Mouse (Mus musculus) gastrocnemius, postnatal 10 days (tissue): ENCODE data around the gene Map3k13. TPM values are rescaled to one million over a fixed set of nuclear protein-coding genes. Genes with fewer than 3 reads are reported as not detected.

Experiments
- DNase-seq: peaks from one replicate; pipeline ENCODE4 v3.0.0; 2021; ENCODE audit warnings: mixed read lengths
- total RNA-seq, 2 experiments: library from RNA; stranded (reverse); gene quantifications; 2 replicates each; pipeline ENCODE4 v1.2.3; 2021

Gene Map3k13
- total RNA-seq, 2 experiments from 2014 or later = 0.38 to 0.52 TPM

DNA sequence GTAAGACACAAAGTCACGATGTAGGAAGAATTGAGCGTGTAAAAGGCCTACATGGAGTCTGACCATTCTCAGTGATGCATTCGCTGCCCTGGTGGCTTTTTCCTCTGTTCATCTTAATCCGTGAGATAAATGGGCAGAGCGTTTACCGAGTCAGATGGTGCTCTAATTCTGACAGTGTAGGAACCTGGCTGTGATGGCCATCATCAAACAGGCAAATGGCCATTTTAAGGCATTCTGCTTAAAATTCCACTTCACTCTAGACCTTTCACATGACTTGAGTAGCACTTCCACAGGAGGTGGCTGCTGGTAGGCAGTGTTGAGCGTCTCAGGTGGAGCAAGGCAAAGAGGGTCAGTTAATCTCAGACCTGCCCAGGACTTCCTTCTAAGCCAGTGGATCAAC is 58.2 kb downstream of the Map3k13 start:
- DNase-seq = no peak

DNA sequence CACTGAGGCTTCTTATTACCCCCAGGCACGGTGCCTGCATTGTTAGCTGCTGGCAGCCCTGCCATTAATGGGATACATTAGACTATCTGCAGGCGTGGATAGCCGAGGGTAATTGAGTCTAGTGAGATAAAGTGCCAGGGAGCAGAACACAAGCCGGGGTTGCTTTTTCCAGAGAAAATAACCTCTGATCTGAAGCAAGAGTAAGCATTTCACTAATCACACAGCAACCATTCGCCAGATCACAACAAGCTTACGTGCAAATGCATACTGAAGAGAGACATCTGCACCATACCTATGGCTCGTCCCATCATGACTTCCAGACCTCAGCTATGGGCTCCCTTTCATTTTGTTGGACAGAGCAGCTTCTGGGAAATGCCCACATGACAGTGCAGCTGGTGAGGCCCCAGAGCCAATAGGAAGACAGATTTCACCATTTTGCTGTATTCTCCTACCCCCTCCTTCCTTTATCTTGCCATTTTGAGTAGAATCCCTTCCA is 59.3 kb downstream of the Map3k13 start:
- no peak for DNase-seq

DNA sequence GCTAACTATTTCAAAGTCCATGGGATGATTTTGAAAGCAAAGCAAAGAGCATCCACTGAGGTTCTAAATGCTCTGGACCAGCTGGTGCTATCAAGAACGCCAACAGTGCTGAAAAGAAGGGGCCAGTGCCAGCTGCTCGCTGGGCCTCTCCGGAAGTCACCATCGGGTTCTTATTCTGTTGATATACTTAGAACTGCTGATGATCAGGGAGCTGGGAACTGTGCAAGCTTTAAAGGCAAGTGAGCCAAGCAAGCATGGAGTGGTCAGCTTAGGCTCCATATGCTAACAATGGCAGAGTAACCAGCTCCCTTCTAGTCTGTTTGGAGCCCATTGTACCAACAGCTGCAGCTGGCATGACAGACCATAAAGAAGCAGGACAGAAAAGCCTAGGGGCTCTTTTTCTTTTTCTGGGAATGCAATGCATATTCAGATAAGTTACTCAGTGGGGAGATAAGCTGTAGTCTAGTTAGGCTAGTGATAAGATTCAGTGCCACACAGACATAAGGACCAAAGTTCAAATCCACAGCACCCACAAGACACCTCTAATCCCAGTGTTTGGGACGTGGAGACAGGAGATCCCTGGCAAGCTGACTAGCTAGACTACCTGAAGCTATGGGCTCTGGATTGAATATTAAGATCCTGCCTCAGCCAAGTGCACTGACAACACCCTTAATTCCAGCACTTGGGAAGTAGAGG is 60.6 kb downstream of the Map3k13 start:
- no peak for DNase-seq

DNA sequence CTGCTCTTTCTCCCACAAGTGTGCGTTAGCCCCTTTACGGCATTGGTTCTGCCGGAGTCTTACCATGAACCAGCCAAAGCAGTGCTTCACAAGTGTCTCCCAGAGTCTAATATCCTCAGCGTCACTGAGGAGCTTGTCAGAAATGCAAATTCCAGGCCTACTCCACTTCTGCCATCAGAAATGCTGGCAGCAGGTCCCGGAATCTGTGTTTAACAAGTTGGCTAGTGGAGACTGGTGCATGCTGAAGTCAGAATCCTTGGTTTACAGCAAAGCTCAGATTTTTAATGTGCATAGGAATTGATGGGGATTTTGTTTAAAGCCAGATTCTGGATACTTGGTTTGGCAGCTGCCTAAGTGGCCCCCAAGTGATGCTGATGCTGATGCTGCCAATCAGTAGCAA is 62.0 kb downstream of the Map3k13 start:
- no peak for DNase-seq

DNA sequence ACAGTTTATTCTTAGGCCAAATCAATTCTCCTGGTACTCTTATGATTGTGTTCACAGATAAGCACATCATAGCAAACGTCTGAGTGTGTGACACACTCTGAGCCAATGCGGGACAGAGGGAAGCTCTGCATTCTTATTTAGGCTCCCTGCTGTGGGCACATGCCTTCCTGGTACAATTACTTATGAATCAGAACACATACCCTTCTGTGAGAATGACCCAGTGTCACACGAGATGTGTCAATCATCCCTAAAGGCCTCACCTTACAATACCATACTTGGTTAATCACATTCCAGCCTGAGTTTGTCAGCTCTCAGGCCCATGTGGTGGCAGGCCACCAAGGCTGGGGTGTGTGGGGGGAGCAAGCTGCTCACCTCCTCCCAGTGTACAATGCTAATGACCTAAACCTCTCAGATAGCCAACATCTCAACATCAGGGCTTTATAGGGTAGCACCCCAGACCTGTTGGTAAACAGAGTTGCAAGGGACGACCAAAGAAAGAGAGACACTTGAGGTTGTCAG is 63.0 kb downstream of the Map3k13 start:
- no peak for DNase-seq

DNA sequence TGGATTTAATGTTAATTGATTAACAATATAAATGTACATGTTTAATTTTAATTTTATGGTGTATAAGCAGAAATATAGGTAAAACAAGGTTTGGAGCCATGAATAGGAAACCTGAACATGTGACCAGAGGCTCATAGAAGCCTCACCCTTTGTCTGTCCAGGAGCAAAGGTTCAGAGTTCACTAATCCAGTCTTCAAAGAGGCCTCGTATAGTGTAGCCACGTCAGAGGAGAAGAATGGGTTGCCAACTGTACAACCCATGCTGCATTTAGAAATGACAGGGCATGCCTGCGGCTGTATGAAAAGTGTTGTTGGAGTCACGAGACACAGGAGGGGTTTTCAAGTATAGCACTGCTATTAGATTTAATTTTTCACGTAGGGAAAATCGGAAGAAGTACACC is 64.0 kb downstream of the Map3k13 start:
- DNase-seq = no peak

DNA sequence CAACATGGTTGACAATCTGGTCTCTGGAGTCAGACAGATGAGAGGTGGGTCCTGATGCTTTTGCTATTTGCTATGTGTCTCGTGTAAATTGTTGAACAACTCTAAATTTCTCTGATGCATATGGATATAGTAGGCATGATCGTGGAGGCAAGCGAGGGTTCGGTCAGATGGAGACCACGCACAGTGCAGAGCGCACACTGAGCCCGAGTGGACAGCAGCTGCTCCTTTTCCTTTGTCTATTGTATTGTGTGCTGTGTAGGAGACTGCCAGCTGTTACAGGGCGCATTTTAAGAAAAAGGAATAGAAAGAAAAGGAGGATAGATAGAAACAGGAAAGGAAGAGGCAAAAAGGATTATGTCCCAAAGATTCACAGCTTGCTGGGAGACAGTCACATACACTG is 64.7 kb downstream of the Map3k13 start:
- DNase-seq = no peak

DNA sequence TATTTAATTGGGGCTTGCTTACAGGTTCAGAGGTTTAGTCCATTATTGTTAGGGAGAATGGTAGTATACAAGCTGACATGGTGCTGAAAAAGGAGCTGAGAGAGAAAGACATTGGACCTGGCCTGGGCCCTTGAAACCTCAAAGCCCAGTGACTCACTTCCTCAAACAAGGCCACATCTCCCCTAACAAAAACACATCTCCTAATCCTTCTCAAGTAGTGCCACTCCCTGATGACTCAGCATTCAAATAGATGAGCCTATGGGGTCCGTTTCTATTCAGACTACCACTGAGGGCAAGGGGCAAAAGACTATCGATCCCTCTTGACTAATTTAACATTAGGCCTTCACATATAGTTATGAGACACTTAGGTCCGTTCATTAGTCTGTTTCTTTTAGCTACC is 68.3 kb downstream of the Map3k13 start:
- DNase-seq = no peak

DNA sequence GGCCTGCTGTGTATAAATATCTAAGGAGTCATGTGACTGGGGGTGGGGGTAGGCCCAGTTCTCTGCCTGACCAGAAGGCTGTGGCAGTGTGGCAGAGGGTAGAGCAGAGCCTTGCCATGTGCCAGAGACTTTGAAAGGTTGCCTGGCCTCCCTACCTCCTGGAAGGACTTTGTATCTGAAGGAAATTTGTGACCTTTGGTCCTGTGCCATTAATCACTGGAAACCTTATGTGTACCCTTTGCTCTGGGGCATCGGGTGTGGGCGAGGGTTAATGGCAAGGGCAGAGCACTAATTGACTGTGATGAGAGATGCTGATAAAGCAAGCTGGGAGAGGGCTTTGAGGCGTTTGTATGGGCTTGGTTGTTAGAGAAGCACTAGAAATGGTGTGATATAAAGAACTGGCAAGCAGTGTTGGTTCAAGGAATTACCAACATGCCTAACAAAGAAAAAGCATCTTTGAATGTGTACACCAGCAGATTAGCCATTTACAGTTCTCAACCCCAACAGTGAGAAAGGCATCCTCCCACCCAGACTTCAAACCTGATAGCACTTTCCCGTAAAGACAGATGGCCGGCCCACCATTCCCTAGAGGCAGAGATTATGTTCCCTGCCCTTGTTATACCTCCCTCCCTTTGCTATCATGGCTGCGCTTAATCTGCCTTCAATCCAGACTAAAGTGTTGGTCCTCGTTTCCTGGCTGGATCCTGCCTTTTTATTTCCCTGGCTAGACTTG is 71.3 kb downstream of the Map3k13 start:
- DNase-seq = no peak

DNA sequence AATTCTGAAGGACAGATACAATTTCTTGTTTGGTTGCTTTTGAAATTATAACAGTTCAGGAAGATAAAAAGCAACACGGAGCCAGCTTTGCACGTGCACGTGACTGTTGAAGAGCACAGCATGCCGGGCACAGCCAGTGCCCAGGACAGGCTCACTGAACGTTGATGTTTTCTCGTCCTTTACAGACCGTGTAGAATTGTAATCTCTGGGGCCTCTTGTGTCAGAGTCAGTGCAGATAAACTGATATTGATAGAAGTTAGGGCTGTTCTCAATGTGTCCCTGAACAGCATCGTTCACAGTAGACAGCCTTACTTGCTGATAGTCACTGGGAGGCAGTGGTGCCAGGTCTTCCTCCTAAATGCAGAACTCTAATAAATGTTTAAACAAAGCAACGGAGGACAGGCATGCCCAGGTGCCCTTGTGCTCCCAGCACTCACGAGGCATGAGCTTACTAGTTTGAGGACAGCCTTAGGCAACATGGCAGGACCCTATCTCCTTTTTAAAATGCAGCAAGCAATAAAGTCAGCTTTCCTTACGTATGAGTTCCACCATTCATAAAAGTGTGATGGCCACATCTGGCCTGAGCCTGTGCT is 71.9 kb downstream of the Map3k13 start:
- no peak for DNase-seq

DNA sequence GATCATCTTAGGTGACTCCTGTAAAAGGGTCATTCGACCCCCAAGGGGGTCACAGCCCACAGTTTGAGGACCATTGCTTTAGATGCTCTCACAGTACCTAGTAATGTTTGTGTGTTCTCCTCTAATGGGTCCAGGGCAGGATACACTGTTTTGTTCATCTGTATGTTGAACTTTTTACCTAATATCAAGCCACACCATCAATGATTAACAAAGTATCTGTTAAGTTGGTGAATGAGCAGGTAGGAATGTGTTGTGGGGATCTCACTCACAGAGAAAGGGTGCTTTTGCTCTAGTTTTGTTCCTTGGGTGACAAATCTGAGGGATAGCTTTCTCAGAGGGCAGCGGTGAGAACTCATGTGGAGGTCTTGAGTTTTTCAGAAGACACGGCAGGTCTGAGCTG is 73.6 kb downstream of the Map3k13 start:
- no peak for DNase-seq

DNA sequence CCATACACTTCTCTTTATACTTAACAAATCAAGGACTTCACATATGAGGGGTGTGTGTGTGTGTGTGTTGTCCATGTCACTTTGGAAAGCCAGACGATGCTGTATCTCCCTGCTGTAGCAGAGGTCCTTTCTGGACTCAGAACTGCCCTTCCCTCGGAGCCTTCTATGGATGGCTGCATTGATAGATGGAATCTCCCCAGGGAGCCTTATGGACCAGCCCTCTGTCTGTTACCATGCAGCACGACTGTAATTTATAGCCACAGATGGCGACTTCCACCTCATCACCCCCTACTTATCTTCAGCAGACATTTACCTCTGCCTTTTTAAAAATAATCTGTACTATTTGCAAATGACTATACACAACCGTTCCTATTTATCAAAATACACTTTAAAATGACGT is 74.5 kb downstream of the Map3k13 start:
- no peak for DNase-seq

DNA sequence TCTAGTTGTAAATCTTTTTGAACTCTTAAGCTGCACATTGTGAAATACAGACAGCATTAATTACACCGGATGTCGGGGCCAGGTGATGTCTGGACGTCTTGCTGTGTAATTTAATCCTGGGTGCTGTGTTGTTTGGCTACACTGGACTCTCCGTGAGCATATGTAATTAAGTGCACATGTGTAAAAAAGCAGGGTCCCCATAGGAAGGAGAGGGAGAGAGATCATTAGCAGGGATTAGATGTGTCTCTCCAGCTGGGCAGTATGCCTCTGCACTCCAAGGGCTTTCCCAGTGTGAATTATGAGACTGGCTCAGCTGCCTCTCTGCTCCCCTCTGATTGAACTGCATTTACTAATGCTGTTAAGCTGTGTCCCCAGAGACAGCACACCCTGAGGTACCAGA is 75.7 kb downstream of the Map3k13 start:
- DNase-seq = no peak

DNA sequence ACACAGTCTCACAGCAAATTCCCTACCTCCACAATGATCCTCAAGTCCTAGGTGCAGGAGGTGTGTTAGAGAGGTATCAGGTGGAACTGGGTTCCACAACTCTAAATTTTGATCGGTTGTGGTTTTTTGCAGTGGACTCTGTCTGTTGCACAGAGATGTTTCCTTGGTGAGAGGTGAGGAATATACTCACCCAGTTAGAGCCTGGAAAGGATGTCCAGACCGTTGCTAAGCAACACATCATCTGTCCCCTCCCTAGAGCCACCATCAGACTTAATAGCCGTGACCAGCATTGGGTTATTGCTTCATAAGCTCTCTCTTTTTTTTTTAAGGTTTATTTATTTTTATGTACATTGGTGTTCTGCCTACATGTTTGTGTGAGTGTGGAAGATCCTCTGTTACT is 83.6 kb downstream of the Map3k13 start:
- no peak for DNase-seq

DNA sequence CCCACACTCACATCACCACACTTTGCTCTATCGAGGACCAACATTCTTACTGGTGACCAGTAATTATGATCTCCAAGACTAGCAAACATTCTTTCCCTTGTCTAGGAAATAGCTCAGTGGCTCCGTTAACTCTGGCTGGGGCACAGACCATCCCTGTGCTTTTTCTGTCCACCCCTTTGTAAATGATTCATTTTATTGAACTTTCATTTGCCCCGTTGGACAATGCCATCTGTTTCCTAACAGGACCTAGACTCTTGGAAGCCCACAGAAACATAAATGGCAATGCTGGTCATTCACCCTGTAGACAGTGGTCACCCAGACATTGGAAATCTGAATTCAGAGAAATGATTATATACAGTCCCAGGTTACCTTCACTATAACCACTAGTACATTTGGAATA is 84.7 kb downstream of the Map3k13 start:
- no peak for DNase-seq

DNA sequence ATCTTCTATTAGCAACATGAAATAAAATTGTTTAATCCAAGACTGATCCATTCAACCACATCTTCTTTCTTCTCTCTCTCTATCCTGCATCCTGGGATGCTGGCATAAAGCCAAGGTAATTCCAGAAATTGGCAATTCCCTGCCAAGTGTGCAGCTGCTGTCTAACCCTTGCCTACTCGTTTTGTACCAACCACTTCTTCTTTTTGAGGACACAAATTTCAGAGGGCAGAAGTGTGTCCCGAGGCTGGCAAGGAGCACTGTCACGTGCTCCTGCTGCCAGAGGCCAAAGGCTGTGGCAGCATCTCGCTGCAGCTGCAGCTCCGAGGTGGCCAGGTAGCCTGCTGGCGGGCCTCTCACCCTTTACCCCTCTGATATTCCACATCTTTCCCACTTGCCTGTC is 87.0 kb downstream of the Map3k13 start:
- DNase-seq = no peak

DNA sequence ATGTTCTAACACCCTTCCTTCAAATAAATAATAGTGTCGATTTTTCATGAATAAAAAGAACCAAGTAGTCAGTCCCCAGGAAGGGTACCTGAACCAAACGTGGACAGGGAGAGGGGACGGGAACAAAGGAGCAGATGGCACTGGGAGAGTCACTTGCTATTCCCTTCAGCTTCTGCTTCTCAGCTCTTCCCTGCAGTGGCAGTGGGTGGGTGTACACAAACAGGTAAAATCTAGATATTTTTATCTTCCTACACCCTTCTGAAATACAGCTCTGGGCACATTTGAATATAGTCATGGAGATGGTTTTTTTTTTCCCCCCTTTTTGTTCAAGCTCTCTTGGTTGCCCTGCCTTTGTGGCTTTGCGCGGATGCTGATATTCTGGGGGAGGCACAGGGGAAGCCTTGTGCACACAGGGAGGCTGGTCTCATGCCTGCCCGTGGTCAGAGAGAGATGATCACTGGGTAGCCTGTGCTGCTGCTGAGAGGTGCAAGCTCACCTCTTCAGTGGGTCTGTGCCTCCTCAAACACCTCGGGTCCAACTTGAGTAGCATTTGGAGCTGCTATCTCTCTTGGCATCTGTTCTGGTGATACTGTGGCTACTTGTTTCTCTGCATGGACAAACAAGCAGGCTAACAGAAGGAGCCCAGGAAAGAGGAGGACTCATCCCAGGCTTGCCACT is 87.6 kb downstream of the Map3k13 start:
- no peak for DNase-seq

DNA sequence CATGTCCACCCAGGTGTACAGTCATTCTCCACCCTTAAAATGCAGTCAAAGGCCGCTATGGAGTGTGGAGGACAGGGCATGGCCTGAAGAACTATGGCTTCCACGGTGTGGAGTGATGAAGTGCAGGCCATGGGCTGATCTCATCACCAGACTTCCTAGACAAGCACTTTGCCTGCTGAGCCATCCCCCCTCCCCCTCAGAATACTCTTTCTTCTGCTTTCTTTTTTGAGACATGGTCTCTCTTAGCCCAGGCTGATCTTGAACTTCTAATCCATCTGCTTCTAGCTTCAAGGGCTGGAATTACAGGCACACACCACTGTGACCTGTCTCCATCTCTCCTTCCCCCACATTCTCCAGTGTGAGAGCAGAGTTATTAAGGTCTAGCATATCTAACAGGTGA is 93.5 kb downstream of the Map3k13 start:
- DNase-seq = no peak

DNA sequence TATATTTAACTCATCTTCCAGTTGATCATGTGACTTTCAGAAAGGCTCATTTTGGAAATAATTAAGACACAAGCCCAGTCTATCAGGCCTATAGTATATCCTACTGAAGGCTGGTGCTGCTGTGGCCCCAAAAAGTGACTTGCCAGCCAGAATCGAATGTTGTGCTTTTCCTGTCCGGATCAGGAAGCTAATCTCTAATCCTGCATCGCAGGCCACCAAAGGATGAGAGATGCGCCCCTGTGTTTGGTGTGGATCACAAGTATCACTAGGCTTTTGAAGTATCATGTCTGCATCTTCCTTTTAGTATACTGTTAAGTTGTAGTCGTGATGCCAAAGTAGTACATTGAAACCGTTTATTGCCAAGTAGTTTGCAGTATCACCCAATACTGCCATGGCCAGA is 99.7 kb downstream of the Map3k13 start:
- DNase-seq = no peak

DNA sequence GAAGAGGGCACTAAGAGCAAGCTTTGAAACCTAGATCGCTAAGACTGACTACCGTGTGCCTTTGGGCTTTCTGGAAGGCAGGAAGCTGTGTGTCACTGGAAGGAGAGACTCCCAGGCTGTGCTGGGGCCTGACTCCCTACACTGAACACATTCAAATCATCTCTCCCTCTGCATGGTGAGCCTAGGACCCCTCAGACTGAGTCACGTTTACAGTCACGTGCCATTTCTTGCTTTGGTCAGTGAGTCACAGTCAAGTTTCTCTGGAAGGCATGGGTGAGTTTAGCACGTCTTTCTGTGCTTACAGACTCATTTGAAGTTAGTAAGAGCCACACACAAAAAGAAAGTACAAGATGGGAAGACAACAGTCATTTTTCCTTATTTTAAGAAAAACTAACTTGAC is 107.1 kb downstream of the Map3k13 start:
- no peak for DNase-seq

DNA sequence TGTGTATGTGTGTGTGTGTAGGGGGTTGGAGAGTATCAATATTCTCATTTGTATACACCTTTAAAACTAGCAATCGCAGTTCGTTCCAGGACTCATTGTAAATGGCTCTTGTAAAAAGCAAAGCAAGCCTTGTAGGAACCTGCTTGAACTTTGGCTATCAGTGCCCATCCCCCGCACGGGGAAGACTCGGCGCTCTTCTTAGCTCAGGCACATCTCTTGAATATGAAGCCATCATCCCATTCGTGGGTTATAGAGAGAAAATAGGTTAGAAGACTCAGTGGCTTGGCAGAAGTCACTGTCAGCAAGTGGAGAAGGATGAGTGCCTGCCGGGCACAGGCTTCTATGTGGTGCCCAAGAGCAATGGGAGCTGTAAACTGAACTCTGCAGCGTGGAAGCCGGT is 110.5 kb downstream of the Map3k13 start:
- DNase-seq = no peak

DNA sequence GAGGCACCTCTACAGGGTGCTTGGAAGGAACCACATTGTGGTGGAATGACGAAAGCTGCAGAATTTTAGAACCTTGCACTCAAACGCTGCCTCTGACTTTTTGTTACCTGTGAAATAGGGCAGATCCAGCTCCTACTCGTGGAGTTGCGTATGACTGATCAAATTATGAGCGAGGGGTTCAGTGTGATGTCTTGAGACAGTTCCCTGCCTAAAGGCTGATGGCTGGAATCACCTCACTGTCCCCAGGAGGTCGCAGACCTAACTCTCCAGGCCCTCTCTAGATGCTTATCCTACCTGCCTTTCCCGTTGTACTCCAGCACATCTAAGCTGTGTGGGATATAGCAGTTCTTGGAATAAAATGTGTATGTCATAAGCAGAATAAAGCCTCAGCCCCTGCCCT is 111.8 kb downstream of the Map3k13 start:
- DNase-seq = no peak

DNA sequence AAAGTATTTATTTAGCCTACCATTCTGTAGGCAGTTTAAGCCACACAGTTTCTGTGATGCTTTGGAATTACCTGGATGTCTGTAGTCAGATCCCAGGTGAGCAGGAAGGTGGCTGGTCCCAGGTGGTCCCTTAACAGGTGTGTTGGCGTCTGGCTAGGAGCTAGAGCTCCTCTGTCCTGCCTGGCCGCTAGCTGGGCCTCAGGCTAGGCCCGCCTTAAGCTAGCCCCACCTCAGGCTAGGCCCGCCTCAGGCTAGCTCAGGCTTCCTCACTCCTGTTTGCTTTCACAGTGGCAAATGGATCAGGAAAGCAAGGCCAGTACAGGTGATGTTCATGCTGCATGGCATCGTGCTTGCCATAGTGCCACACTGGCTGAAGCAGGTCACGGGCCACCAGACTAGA is 112.8 kb downstream of the Map3k13 start:
- no peak for DNase-seq
